Comparison of ENCODE assay signal across 24 mouse cellular contexts in genomic region chr3:62372841-62373240, GRCm38 (mm10). TPM values are rescaled to one million over a fixed set of nuclear protein-coding genes. Genes with fewer than 3 reads are reported as not detected.
DNase-seq lines count a peak whose midpoint lies in the region; ATAC-seq and TF ChIP-seq lines count a peak whose summit lies in the region.
"Had no signal": no experiment of that assay in that cellular context is flagged by ENCODE, and none has a peak within 500 bp of the region (broad histone marks: within the 10 kb centered on the region; RNA-seq: fewer than 3 reads in every experiment).

No protein-coding gene starts in this region.

- ATAC-seq in forebrain, embryonic 14.5 days: no peak
- ATAC-seq in forebrain, embryonic 13.5 days: no peak
- no peak for ATAC-seq in lung, postnatal 0 days
- ATAC-seq: CD4-positive, CD25-positive, alpha-beta regulatory T cell, adult 4 months; forebrain, embryonic 16.5 days had no signal

- DNase-seq in forebrain, embryonic 14.5 days (ENCODE audit: low spot score): peak; percentile 11
- DNase-seq in layer of hippocampus, adult 9-10 months (ENCODE audit: low spot score): peak; percentile 24
- DNase-seq in layer of hippocampus, adult 11-12 months (ENCODE audit: low spot score): no peak
- DNase-seq in lung, postnatal 0 days (ENCODE audit: low spot score): peak; percentile 45
- DNase-seq in lung, postnatal 36 days: peak; percentile 74
- DNase-seq in cerebellum, postnatal 25 days: no peak
- no peak for DNase-seq in adrenal gland, postnatal 4 days (ENCODE audit: low spot score in 2 of 2)
- DNase-seq: adrenal gland, postnatal 10 days; B cell, adult 2 months; cerebellum, adult 2 months; cerebellum, postnatal 10 days; embryo, embryonic 11 days; gastrocnemius, postnatal 14 days; heart, postnatal 36 days had no signal

- no peak overlapping the region for H3K4me2 ChIP-seq in forebrain, embryonic 14.5 days (ENCODE audit: low read length)
- no peak overlapping the region for H3K4me2 ChIP-seq in forebrain, embryonic 13.5 days
- no peak overlapping the region for H3K4me2 ChIP-seq in lung, postnatal 0 days (replicated peaks; ENCODE audit: low read depth, low read length)
- H3K4me2 ChIP-seq: embryonic facial prominence, embryonic 15.5 days; heart, embryonic 13.5 days; hindbrain, embryonic 15.5 days had no signal

- no peaks in the 10 kb centered on the region for H3K9me3 ChIP-seq in forebrain, embryonic 14.5 days (replicated peaks; ENCODE audit: control insufficient read depth, low read length)
- H3K9me3 ChIP-seq in forebrain, embryonic 13.5 days (replicated peaks): no peaks in the 10 kb centered on the region
- no peaks in the 10 kb centered on the region for H3K9me3 ChIP-seq in lung, postnatal 0 days (ENCODE audit: low read length)
- H3K9me3 ChIP-seq: embryonic facial prominence, embryonic 15.5 days; forebrain, embryonic 10.5 days; G1E; heart, embryonic 13.5 days; hindbrain, embryonic 15.5 days had no signal

- no peak for TF ChIP-seq CTCF in lung, postnatal 0 days (IDR thresholded peaks at IDR 0.05)

- no peaks in the 10 kb centered on the region for H3K36me3 ChIP-seq in forebrain, embryonic 14.5 days (ENCODE audit: control insufficient read depth, insufficient read depth, low read length)
- H3K36me3 ChIP-seq in forebrain, embryonic 13.5 days (ENCODE audit: poor library complexity, severe bottlenecking): no peaks in the 10 kb centered on the region
- H3K36me3 ChIP-seq in lung, postnatal 0 days (ENCODE audit: insufficient read depth, low read length): no peaks in the 10 kb centered on the region
- H3K36me3 ChIP-seq: embryonic facial prominence, embryonic 15.5 days; forebrain, embryonic 10.5 days; G1E; heart, embryonic 13.5 days; hindbrain, embryonic 15.5 days had no signal

- no peaks in the 10 kb centered on the region for H3K4me1 ChIP-seq in forebrain, embryonic 14.5 days (ENCODE audit: control insufficient read depth, insufficient read depth, low read length)
- no peaks in the 10 kb centered on the region for H3K4me1 ChIP-seq in forebrain, embryonic 13.5 days
- H3K4me1 ChIP-seq in lung, postnatal 0 days (ENCODE audit: insufficient read depth, low read depth, low read length): peaks cover 4% of the 10 kb centered on the region; the same call in 1 of the 2 replicates
- H3K4me1 ChIP-seq: embryonic facial prominence, embryonic 15.5 days; forebrain, embryonic 10.5 days; hindbrain, embryonic 15.5 days had no signal

- TF ChIP-seq EP300 in lung, postnatal 0 days (IDR thresholded peaks at IDR 0.05): 0 out of 2 replicates have a peak, but pooled peaks have one; percentile 9

- no peak overlapping the region for H3K4me3 ChIP-seq in forebrain, embryonic 14.5 days (ENCODE audit: low read depth, low read length)
- no peak overlapping the region for H3K4me3 ChIP-seq in forebrain, embryonic 13.5 days
- no peak overlapping the region for H3K4me3 ChIP-seq in lung, postnatal 0 days (ENCODE audit: low read depth, low read length)
- H3K4me3 ChIP-seq: embryonic facial prominence, embryonic 15.5 days; erythroblast, embryonic 14.5 days; forebrain, embryonic 10.5 days; heart, embryonic 13.5 days; hindbrain, embryonic 15.5 days had no signal

- H3K9ac ChIP-seq in forebrain, embryonic 14.5 days (ENCODE audit: low read length): no peak overlapping the region
- no peak overlapping the region for H3K9ac ChIP-seq in forebrain, embryonic 13.5 days
- no peak overlapping the region for H3K9ac ChIP-seq in lung, postnatal 0 days (replicated peaks; ENCODE audit: low read depth)
- H3K9ac ChIP-seq: embryonic facial prominence, embryonic 15.5 days; heart, embryonic 13.5 days; hindbrain, embryonic 15.5 days had no signal

- no peaks in the 10 kb centered on the region for H3K27me3 ChIP-seq in forebrain, embryonic 14.5 days (replicated peaks; ENCODE audit: control insufficient read depth, insufficient read depth, low read length)
- H3K27me3 ChIP-seq in forebrain, embryonic 13.5 days: no peaks in the 10 kb centered on the region
- H3K27me3 ChIP-seq in lung, postnatal 0 days (replicated peaks; ENCODE audit: insufficient read depth, low read length): no peaks in the 10 kb centered on the region
- H3K27me3 ChIP-seq: embryonic facial prominence, embryonic 15.5 days; heart, embryonic 13.5 days; hindbrain, embryonic 15.5 days had no signal

- no peak overlapping the region for H3K27ac ChIP-seq in forebrain, embryonic 14.5 days (ENCODE audit: low read depth, low read length)
- H3K27ac ChIP-seq in forebrain, embryonic 13.5 days: no peak overlapping the region
- no peak overlapping the region for H3K27ac ChIP-seq in lung, postnatal 0 days (ENCODE audit: low read length)
- H3K27ac ChIP-seq: embryonic facial prominence, embryonic 15.5 days; forebrain, embryonic 10.5 days; heart, embryonic 13.5 days; hindbrain, embryonic 15.5 days had no signal

- 60% methylated on average over 2 of the region's 2 CpGs for WGBS in forebrain, embryonic 14.5 days
- WGBS in forebrain, embryonic 13.5 days: 69% methylated on average over 2 of the region's 2 CpGs
- WGBS in lung, postnatal 0 days: 41% methylated on average over 2 of the region's 2 CpGs

RNA-seq across cellular contexts. Expression of gene Arhgef26, which starts 34.7 kb away (rescaled TPM):
- polyA plus RNA-seq in forebrain, embryonic 14.5 days (2014; fragmentation: Nextera tagmentation; extraction: Ambion mirVana): 7.2 and 9.3 TPM in 2 replicates
- polyA plus RNA-seq in forebrain, embryonic 13.5 days (2015; fragmentation: Nextera tagmentation; extraction: Ambion mirVana): 9.8 and 10.3 TPM in 2 replicates
- polyA plus RNA-seq in lung, postnatal 0 days (2015; fragmentation: Nextera tagmentation; extraction: Ambion mirVana): 34.4 and 36.9 TPM in 2 replicates
- 1 to 10 TPM; 6.8 to 8.5 TPM for total RNA-seq in adrenal gland, postnatal 4 days (2021)
- total RNA-seq: common myeloid progenitor, adult 5-6 weeks had no signal
- polyA plus RNA-seq: G1E had no signal

Comparison
In these comparisons a context has a peak if more than half of its experiments do, and no peak if none do; other contexts are left out.
1. DNase-seq: peak in forebrain, embryonic 14.5 days (single experiment), layer of hippocampus, adult 9-10 months (single experiment), lung, postnatal 0 days (single experiment) and lung, postnatal 36 days (single experiment); none in layer of hippocampus, adult 11-12 months (single experiment), cerebellum, postnatal 25 days (0 of 2) and adrenal gland, postnatal 4 days (0 of 2).